Mouse (Mus musculus) lung, postnatal 10 days (tissue): ENCODE results near the gene Calhm5.

Experiments used
- DNase-seq: peaks from one replicate; pipeline ENCODE4 v3.0.0; 2021

The Calhm5 gene

DNA sequence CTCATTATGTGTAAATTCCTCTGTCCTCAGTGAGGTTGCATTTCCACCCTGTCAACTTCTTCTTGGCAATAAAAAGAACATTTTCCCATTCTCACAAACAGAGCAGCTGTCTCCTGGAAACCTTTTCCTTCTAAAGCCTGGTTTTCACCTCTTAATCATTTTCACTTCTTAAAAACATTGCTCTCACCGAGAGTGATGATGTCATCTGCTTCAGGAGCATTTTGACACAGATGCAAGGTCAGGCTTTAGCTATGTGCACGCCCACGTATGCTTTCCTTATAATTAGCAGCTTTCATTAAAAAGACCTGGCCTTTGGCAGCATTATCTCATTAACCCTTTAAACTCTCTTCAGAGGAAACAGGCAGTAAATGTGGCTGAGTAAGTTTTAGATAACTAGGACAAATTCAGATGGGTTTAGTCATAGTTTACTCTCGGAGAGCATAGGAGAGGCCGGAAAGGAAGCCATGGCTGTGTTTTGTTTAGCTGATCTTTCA is 25.3 kb downstream of the Calhm5 start:
- no peak for DNase-seq

DNA sequence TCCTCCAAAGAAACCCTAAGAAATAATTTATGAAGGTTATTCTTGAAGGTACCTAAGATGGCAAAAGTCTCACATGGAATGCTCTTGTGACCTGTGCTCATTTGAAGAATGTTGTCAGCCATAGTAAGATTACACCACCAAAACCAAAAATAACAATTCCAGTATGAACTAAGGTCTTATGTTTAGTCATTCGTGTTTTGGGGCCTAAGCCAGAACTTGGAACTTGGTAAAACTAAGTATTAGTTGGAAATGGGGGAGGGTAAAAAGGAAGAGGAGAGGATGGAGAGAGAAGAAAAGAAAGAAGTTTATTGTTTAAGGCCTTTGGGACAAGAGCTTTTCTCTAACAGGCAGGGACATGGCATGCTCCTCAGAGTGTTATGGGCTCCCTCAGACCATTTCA is 26.7 kb downstream of the Calhm5 start:
- no peak for DNase-seq

DNA sequence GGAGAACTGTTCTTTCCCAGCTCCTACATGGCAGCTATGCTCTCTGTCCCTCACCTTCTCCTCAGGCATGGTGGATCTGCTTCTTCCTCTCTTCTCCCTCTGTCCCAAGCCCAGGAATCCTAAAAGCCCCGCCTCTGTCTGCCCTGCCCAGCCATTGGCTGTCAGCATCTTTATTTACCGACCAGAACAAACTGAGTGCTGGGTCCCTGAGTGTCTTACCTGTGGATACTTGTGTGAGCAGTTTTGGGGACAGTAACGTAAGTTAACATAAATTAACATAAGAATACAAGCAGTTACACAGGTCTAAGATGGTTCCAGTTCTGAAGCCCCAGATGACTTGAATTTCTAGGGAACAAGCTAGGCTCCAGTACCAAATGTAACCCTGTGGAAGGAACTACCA is 29.7 kb downstream of the Calhm5 start:
- DNase-seq = no peak

GRCm38 (mm10) chr10:34053987-34054386 is 42.3 kb downstream of the Calhm5 start:
- DNase-seq = no peak

- no peak for DNase-seq
Measured at GRCm38 (mm10) chr10:34044210-34044609, 52.1 kb downstream of the Calhm5 start, which contains the start of gene Calhm4. Gene Calhm4 (minus strand): TSS chr10:34044310.
